Mouse (Mus musculus) B cell, adult 2 months (primary cell): Measurements from ENCODE around the gene Rbl1.
"Not testable (repeated sequence)": the region's sequence is repeated elsewhere in the genome, so short reads cannot be mapped to it uniquely, and the experiment has no call there.

Experiments
- DNase-seq, 2 experiments: peaks; one replicate each; pipeline ENCODE4 v3.0.0; 2022

The Rbl1 gene

DNA sequence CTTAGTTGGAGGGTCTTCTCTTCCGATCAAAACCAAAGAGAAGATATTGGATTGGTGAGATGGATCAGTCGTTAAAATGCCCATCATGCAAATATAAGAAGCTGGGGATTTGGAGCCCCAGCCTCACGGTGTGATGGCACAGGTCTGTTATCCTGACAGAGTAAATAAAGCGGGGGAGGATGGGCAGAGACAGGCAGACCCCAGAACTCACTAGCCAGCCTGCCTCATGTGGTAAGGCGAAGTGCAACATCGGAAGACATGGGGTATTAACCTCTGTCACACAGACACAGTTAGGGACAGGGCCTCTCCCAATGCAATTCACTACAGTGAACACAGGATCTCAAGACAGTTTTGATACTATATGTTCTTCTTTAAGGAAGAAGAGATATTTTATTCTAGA lies 33.7 kb downstream of the Rbl1 start:
- no peak for DNase-seq

DNA sequence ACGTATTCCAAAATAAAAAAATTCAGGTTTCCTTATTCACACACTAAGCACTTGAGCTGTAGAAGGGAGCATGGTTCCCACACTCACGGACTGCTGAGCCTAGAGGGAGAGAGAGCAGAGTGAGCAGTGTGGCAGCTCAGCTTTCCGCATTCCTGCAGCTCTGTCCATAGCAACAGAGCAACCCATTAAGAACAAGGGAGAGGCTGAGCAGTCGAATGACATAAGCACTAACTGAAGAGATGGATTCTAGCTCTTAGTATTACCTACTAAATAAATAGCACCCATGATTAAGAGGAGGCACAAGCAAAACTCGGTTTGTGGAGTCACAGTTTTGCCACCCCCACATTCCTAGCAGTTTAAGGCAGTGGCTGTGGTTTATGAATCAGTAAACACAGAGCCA lies 34.2 kb downstream of the Rbl1 start:
- DNase-seq = no peak

DNA sequence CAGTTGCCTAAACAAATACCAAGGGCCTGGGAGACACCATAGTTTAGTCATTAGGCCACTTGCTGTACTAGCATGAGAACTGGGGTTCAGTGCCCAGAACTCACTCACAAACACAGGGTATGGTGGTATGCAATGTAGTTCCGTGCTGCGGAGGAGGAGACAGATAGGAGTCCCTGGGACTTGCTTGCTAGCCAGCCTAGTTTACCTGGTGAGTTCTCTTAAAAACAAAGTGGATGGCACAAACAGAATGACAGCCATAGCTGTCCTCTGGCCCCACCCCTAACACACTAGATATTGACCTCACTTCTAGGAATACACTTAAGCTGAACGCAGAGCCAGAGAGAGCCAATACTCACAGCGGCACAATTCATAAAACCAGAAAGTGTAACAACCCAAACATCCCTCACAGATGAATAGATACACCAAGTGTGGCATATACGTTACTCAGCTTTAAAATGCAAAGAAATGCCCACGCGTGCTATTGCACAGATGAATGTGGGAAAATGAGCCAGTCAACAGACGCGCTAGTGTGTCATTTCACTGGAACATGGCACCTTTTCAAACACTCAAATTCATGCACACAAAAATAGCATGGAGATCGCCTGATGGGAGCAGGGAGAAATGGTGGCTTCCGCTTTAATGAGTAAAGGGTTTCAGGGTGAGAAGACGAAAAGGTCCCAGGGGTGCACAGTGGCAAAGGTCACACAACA lies 37.8 kb downstream of the Rbl1 start:
- no peak for DNase-seq

DNA sequence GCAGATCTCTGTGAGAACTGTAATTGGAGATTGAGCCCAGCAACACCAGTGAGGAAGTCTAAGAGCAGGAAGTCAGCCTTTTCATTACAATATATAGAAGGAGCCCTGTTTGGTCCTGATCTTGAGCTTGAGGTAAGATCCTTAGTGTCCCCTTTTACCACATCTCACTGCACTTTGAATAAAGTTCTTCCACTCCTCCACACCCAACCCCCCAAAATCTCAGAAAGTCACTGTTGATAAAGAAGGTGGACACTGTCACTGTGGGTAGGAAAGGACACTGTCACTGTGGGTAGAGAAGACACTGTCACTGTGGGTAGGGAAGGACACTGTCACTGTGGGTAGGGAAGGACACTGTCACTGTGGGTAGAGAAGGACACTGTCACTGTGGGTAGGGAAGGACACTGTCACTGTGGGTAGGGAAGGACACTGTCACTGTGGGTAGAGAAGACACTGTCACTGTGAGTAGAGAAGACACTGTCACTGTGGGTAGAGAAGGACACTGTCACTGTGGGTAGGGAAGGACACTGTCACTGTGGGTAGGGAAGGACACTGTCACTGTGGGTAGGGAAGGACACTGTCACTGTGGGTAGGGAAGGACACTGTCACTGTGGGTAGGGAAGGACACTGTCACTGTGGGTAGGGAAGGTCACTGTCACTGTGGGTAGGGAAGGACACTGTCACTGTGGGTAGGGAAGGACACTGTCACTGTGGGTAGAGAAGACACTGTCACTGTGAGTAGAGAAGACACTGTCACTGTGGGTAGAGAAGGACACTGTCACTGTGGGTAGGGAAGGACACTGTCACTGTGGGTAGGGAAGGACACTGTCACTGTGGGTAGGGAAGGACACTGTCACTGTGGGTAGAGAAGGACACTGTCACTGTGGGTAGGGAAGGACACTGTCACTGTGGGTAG lies 38.8 kb downstream of the Rbl1 start:
- not testable (repeated sequence) for DNase-seq

DNA sequence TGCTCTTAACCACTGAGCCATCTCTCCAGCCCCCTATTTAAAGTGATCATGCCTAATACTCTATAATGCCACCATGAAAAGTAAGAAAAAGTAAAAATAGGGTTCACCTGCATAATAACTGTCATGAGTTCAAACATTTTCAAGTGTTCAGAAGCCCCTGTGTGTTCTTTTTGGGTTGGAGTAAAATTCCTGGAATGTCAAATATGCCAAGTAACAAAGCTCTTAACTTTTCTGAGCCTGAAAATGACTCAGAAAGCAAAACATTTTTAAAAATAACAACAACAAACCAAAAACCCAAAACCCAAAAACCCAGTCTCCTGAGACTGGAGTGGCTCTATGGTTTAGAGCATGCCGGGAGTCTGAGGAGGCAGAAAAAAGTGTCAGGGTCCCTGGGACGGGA lies 40.2 kb downstream of the Rbl1 start:
- no peak for DNase-seq

DNA sequence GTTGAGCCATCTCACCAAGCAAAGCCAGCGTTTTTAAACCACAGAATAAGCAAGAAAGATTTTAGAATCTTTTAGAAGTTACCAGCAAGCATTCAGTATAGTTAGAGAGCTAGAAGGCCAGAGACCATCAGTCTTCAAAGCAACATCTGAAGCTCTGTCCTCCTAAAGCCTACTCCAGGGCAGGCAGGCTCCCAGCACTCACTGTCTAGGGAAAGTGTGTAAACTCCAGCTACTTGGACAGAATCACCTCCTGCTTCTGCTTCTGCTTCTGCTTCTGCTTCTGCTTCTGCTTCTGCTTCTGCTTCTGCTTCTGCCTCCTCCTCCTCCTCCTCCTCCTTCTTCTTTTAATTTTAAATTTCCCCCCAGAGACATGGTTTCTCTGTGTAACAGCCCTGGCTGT lies 48.3 kb downstream of the Rbl1 start:
- no peak for DNase-seq

DNA sequence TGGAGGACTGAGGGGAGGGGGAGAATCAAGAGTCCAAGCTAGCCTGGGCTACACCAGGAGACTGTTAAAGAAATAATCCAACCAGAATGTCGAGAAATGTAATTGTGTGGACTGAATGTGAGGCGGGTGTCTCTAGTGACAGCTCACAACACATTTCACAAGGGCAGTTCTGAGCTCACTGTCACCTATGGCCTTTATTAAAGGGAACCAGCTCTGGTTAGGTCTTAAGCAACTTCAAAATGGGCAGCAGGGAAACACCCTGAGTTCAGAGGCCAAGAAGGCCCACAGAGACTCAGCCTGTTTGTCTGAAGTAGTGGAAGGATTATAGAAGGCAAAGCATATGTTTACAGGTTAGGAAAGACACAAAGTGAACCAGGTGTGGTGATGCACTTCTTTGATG lies 51.1 kb downstream of the Rbl1 start:
- no peak for DNase-seq

DNA sequence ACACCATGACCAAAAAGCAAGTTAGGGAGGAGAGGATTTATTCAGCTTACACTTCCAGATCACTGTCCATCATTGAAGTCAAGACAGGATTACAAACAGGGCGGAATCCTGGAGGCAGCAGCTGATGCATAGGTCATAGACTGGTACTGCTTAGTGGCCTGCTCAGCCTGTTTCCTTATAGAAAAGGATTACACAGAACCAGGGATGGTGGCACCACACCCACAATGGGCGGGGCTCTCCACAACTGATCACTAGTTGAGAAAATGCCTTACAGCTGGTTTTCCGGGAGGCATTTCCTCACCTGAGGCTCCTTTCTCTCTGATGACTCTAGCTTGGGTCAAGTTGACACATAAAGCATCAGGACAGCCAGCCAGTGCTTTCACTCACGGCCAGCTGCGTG lies 55.9 kb downstream of the Rbl1 start:
- no peak for DNase-seq

DNA sequence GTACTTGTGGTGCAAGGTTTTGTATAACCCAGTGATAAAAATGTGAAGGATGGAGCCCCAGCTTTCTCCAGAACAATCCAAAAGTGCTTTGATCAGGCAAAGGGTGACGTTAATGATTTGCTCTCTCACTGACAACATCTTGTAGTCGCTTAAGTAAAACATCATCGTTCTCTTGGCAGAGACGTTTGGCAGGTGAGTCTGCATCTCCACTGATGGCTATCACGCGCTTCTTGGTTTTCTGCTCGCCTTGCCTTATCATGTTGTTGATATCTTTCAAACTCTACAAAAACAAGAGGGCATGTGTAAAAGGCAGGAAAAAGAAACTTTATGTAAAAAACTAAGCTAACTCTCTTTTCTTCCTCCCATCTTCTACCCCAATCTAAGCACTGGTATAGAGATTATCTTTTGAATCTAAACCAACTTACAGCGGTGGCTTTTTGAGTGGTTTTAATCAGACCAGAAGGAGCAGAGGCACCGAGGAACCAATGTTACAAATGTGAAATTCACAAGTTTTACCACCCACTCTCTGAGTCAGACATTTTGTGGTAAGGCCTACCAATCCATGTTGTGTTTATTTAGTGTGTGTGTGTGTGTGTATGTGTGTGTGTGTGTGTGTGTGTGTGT lies 56.8 kb downstream of the Rbl1 start:
- DNase-seq = no peak

DNA sequence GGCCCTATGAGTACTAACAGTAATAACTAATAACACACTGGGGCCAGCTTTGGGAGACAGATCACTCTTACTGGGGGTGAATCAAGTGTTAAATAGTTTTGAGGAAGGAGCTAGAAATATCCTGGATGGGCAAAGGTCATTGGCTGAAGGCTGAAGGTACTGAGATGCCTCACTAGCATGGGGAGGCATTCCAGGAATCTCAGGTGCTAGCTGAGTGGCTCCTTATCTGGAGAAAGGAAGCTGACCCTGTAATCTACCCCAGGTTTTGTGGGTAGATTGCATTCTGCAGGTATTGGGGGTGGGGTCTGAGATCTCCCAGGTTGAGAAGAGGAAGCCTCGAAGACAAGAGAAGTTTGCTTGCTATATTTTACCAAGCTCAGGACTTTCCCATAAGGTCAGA lies 59.2 kb downstream of the Rbl1 start:
- DNase-seq = no peak

DNA sequence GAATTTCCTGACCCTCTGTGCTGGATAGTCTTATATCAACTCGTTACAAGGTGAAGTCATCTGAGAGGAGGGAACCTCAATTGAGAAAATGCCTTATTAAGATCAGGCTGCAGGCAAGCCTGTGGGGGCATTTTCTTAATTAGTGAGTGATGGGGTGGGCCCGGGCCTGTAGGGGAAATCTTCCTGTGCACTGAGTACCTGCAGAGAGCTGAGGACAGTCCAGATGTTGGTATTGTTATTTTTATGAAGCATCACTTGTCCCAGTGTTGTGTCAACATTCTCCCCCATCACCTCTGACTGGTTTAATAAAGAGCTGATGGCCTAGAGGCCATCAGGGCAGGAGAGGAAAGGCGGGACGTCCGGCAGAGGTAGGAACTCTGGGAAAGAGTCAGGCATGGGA lies 60.2 kb downstream of the Rbl1 start:
- no peak for DNase-seq

DNA sequence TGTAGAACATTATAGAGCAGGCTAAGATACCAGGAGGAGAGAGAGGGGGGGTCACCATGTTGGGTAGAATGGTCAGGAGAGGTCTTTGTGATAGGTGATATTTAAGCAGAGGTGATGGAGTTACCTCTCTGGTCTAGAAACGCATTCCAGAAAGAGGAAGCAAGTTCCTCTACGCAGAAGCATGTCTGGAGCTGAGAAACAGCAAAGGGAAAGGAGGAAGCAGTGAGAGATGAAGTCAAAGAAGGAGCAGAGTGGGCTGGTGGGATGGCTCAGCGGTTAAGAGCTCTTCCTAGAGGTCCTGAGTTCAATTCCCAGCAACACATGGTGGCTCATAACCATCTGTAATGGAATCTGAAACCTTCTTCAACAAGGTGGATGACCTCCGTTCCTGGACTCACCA lies 62.4 kb downstream of the Rbl1 start:
- DNase-seq = no peak

DNA sequence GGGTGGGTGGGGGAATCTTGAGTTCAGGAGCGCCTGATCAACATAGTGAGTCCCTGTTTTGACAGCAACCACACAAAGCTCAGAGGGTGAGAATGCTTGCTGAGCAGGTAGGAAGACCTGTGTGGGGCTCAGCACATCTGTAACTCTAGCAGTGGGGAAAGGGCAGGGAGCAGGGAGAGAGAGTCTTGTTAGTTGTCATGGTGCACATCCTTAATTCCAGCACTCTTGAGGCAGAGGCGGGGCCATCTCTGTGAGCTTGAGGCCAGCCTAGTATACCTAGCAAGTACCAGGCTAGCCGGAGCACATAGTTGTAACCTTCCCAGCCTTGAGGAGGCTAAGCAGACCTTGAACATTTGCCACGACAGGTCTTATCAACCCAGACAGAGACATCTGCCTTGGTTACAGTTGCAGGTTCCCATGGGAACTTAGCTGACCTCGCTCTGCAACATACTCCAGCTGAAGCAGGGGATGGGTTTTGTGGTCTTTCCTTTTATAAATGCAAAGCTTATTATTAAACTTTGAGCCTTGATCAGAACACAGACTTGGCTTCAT lies 65.0 kb downstream of the Rbl1 start:
- DNase-seq = peak; percentile 8 to 15

DNA sequence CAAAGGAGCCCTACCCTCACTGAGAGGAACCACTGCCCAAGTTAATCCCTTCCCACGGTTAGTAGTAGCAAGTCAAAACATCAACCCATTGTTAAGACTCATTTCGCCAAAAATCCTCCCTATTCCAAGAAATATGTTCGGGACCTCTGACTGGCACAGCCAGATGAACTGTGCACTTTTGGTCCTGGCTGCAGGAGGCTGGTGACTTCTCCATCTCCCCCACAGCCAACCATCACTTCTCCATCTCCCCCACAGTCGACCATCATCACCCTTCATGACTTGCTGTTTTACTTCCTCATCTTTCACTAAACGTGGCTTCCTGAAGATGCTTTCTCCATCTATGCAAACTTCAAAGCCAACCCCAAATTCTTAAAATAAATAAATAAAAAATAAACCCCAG lies 65.5 kb downstream of the Rbl1 start:
- peak; percentile 46 to 48 for DNase-seq

DNA sequence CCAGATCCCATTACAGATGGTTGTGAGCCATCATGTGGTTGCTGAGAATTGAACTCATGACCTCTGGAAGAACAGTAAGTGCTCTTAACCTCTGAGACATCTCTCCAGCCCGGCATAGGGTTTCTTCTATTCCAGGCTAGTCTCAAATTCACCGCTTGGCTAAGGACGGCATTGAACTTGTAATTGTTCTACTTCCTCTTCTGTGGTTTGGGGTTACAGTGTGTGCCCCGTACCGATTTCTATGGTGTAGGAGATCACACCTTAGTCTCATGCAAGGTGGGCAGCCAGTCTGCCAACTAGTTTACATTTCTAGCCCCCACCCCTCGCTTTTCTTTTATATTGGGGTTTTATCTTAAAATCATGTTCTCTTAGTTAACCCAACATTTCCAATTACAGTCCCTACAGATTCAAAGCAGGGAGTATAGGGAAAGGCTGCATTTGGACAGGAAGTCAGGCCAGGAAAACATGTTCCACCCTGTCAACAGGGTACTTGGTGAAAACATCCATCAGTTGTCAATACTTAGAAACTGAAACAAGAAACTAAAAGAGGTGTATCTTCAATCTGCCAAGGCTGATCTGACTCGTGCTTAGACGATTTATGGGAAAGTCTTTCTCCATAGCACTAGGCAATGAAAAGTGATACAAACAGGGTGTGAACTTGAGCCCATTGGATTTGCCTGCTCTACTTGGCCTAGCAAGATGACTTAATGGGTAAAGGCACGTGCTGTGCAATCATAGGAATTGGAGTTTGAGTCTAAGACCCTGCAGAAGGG lies 66.2 kb downstream of the Rbl1 start:
- peak; percentile 68 to 76 for DNase-seq

DNA sequence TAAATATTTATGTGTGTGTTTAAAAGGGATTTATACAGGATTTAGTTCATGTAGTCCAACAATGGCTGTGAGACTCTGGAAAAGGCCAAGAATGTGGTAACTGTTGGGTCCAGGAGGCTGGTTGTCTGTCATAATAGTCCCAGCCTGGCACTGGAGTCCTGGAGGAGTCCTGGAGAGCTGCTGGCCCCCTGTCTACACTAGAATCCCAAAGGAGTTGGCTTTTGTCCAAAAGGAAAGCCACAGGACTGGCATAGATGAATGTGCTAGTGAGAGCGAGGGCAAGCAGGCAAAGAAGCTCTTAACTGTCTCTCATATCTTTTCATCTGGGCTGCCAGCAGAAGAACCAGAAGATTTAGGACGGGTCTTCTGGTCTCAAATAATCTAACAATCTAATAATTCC lies 67.7 kb downstream of the Rbl1 start:
- DNase-seq = no peak

DNA sequence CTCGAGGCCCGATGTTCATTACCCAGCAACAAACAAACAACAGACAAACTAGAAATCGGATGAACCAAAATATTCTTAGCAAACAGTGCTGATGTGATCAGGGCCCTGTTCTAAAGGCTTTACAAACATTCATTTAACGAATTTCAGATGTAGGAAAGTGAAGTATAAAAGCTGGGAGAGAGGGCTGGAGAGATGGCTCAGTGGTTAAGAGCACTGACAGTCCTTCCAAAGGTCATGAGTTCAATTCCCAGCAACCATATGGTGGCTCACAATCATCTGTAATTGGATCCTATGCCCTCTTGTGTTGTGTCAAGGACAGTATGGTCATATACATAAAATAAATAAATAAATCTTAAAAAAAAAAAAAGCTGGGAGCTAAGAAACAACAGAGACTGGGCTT lies 68.2 kb downstream of the Rbl1 start:
- DNase-seq = no peak

DNA sequence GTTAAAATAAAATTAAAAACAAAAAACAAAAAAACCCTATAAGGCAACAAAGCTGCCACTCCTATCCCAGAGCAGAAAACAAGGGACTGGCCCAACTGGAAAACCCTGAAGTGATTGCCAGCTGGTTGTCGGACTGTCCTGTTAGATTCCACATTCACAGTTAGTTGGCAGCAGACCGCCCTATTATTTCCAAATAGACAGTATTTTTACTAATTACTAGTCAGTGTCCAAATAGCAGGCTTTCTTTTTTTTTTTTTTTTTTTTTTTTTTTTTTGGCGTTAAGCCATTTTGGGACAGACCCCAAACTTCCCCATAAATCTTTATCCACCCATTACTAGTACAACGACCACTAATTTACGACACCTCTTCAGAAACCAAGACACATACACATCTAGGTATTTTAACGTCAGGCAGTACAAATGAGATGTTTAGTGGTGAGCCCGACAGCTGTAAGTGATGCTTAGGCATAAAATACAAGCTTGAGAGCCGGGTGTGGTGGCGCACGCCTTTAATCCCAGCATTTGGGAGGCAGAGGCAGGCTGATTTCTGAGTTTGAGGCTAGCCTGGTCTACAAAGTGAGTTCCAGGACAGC lies 68.7 kb downstream of the Rbl1 start:
- no peak for DNase-seq

DNA sequence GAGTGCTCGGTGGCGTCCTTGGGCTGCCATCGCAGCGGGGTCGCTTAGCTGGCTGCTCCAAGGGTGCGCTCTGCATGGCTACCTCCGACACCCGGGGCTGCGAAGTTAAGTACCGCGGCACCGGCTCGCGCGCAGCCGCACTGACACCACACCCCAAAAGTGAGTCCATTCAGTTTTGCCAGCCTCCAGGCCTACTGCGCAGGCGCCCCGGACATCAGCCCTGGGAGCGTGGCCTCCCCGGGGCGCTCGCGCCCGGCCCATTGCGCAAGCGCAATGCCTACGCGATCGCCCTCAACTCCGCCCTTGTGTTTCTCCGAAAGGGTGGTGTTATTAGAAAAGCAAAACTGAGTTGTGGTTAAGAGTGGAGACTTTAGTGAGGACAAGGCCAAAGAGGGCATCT lies 69.3 kb downstream of the Rbl1 start, which contains the start of gene Samhd1:
Samhd1 (minus strand) TSS at position 252 of the 400 bp plus-strand sequence.
- DNase-seq = peak; percentile 93 to 94

DNA sequence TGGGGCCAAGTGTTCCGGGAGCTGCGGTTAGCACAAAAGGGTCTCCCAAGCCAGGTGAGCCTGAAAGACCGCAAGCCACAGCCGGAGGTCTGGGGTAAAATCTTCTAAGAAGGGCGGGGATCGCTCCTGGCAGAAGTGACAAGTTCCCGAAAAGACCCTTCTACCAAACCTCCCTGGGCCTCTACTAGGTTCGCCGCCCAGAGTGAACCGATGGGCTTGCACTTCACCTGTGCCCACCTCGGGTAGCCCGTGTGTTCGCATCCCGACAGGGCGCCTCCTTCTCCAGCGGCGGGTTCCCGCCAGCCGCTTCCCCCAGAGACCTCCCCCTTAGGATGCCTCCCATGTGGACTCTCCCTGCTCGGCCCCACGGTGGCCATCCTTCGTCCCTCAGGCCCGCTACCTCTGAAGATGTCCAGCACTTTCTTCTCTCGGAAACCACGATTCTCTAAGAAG lies 69.8 kb downstream of the Rbl1 start:
- peak; percentile 46 to 60 for DNase-seq

DNA sequence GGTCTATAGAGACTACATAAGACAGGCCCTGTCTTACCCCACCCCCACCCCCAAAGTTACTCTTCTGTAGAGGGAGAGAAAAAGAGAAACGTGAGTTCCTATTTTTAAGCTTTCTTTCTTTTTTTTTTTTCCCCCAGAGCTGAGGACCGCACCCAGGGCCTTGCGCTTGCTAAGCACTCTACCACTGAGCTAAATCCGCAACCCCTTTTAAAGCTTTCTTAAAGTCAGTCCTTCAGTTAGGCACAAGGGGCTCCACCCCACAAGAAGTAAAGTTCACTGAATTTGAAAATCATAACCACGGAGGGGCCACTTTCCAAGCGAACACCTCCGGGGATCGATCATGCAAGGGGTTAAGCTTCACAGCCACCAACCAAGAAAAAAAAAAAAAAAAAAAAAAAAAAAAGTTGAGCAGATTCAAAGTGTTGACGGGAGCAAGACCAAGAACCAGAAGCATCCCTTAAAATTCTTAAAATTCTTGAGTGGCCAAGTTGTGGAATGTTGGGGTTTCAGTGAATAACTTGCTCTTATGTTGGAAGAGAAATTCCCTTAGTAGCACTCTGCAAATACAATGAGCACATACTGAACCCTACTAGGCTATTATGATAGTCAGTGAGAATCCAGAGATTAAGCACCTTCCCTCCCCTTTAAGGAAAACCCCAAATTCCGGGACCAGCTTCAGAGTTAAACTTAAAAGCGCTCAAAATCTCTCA lies 70.4 kb downstream of the Rbl1 start:
- DNase-seq = peak; percentile 50 to 54
